Mouse (Mus musculus) layer of hippocampus, adult 11-12 months (tissue): ENCODE results near the gene Napsa.
A peak's percentile ranks its signal among the peaks of the same experiment; 100 is the strongest.

Experiments
- DNase-seq: peaks from one replicate; pipeline ENCODE4 v3.0.0; 2022; ENCODE audit warnings: low spot score

The Napsa gene

DNA sequence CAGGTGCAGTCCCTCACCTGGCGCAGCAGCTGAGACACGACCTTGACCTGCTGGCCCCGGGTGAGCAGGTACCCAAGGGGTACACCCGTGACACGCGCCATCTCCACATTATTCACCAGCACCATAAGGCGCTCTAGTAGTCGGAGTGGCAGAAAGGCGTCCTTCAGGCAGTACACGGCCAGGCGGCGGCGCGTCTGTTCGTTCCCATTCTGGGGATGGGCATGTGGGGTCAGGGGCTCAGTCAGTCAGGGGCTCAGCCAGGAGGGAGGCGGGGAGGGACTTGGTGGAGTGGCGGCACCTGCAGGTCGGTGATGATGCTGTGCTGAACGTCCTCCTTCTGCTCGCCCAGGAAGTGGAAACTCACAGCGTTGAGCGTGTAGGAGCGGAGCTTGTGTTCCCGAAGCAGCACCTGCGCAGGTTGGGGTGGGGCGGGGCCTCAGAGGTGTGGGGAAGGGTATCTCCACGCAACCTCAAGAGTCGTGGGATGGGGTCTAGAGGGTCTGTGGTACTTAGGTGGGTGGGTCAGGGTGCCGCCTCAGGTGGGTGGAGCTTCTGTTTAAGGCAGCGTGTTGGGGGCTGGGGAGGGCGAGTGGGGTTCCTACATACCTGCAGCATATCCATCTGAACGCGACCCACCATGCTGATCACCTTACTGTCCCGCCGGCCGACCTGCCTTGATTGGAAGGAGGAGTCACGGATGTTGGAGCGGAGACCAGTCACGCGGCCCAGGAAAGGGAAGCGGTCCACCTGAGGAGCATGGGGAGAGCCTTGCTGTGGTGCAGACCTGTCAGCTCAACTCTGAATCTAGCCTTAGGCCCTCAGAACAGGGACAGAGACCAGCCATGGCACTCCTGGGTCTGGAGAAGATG is 33.2 kb upstream of the Napsa start:
- no peak for DNase-seq

DNA sequence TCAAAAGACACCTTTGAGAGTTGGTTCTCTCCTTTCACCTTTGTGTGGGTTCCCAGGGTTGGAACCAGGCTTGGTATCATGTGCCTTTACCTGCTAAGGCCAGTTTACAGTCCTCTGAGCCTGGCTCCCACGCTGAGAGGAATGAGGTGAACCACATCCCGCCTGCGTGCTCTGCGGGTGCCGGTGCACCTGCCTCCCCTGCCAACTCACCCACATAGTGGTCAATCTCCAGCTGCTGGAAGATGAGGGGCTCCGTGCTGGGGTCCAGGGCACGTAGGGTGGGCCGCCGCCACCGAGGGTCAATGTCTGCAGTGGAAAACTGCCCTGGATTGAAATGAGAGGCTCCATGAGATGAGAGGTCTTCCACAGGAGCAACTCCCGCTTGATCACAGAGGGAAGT is 29.6 kb upstream of the Napsa start:
- no peak for DNase-seq

GRCm38 (mm10) chr7:44543071-44543470 is 29.1 kb upstream of the Napsa start:
- no peak for DNase-seq

DNA sequence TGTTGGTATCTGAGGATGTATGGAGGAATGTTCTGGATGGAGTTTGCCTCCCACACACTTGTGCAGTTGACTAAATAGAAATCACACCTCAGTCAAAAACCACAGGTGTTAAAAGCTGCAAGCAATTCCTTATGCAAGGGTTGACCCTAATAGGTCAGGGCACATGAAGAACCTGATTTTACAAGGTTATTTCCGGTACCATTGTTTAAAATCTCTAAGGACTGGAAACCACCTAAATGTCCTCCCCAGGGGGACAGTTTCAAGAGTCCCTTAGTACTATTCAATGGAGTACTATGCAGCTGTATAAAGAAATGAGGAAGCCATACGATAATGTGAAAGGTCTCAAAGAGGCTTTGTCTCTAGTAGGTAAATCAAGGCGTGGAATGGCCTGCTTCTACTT is 25.9 kb upstream of the Napsa start:
- DNase-seq, result no peak

- no peak for DNase-seq
Observed at GRCm38 (mm10) chr7:44547041-44547440, 25.1 kb upstream of the Napsa start.

DNA sequence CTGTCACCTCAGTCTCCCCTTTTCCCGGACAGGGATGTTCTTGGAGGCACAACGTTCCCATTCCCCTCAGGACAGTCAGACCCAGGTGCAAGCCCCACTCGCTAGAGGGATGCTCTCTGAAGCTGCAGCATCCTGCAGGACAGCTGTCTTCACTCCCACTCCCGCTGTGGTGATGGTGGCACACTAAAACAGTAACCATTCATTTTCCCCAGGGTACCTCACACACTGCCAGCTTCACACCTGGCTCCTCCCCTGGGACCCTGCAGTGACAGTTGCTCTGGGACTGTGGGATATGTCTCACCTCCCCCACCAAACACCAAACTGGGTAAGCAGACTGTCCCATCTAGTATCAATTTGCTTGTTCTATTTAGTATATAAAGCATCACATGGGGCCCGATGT is 24.5 kb upstream of the Napsa start:
- DNase-seq, result no peak

- peak; percentile 100 for DNase-seq
Observed at GRCm38 (mm10) chr7:44548497-44549087, 23.6 kb upstream of the Napsa start, which contains the start of gene Pold1. Gene Pold1 (minus strand): TSS chr7:44548849.

DNA sequence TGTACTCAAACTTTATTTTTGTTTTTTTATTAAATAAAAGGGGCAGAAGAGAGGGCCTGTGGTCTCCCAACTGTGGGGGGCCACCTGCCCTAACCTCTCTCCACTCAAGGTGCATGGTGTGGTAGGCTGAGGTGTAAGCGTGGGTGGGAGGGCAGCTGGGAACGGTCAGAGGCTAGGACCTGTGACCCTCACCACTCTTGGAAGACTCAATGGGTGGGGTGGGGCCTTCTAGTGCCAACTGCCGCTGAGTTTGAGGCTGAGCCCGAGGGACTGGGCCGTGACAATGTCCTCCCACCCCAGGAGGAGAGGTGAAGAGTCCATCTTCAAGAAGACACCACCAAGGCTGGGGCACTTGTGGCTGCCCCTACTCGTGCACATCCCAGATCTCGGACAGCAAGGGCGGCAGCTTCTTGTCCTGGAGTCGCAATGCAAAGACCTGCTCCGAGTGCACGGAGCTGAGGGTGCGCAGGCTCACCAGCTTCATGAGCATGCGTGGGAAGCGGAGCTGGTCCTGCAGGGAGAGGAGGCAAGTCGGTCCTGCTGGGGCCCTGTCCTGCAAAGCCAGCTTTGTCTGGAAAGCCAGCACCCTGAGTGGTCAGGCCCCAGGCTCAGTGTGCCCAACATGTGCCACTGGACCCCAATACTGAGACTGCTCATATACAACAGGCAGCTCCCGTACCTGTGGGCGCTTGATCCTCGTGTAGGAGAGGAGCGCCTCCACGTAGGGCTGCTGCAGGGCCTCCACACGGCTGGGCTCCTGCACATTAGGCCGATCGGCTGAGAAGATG is 22.4 kb upstream of the Napsa start:
- DNase-seq, result no peak

GRCm38 (mm10) chr7:44550409-44550678 is 21.8 kb upstream of the Napsa start:
- no peak for DNase-seq

- DNase-seq, result no peak
Observed at GRCm38 (mm10) chr7:44551301-44551700, 20.9 kb upstream of the Napsa start.

- DNase-seq, result no peak
Observed at GRCm38 (mm10) chr7:44551731-44552130, 20.4 kb upstream of the Napsa start.

DNA sequence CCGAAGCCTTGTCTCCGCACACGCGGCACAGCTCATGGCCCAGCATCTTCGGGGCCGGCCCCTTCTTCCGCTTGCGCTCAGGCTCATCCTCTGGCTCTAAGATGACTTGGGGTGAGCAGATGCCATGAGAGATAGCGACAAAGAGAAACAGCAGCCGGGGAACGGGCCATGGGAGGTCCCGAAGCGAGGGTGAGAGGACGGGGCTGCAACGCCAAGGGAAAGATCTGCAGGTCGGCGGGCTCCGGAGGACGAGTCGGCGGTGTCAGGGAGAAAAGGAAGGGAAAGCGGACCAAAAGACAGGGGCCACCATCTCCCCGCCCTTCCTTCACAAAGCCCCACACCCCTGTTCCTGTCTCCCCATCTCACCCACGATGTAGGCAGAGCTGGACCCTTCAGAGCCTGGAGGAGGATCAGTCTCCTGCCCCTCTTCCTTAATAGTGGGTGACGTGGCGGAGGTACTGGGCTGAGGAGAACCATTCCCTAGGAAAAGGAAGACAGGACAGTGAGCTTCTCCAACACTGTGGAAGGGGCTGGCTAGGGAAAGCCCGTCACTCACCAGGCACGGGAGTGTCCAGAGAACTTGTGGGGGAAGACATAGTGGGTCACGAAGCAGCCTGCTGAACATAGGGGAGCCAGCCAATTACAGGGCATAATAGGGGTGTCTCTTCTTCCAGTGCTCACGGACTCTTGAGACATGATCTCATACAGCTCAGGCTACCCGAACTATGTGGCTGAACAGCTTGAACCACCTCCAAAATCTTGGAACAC is 19.9 kb upstream of the Napsa start:
- DNase-seq, result no peak

DNA sequence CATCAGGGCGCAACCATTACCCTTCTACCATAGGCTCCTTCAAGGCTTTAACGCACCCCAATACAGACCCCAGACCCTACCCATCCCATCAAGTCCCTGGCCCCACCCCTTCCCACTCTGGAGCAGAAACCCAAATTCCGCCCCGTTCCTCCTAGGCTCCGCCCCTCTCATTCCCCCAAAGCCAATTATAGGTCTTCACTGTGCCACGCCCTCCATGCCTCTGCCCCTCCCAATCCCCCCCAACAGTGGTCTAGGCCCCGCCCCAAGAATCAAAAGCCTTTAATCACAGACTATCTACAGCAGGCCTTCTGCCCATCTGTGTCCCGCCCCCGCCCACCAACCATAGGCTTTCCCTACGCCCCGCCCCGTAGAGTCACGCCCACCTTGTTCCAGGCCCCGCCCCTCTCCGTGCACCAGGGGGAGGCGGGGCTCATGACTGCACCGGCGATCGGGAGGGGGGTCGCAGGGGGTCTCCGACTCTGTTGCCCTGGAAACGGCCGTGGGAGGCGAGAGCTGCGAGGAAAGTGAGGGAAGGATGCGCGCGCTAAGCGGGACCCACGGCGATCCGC is 18.9 kb upstream of the Napsa start:
- peak; percentile 66 for DNase-seq

- DNase-seq, result peak; percentile 95
Observed at GRCm38 (mm10) chr7:44553826-44554225, 18.4 kb upstream of the Napsa start, which contains the start of gene Nr1h2. Gene Nr1h2 (minus strand): TSS chr7:44553951.

- no peak for DNase-seq
Observed at GRCm38 (mm10) chr7:44557629-44558028, 14.6 kb upstream of the Napsa start.

DNA sequence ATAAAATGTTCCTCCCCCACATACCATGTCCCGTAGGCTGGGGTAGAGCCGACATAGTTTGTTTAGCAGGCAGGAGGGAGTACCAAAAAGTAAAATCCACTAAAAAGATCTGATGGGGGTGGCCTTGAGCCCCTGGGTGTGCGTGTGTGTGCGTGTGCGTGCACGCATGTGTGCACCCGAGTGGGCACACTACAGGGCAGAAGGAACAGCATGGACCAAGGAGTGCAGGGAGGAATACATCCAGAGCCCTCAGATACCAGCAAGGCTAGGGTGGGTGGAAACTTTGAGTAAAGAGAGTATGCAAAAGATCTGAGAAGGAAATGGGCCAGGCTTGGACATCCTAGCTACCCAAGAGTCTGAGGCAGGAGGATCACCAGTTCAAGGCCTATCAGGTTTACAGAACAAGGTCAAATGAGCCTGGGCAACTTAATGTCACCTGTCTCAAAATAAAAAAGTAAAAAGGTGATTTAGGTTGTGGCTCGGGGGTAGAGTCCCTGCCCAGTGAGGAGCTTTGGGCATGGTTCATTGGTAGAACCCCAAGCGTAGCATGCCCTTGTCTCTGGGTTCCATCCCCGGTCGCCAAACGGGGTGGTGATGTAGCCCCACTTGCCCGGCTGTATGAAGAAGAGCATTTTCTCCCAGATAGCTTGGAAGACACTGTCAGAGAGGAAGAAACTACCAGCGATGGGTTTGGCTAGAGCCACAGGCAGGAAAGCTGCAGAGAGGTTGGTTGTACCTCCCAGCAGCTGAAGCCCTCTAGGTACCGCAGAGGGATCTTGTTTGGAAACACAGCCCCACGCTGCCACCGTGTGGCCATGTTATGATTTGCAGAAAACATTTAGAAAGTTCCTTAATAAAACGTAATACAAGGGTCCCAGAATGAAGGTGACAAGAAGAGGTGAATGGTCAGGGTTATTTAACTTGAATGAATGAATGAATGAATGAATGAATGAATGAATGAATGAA is 11.5 kb upstream of the Napsa start:
- peak; percentile 84 for DNase-seq

- no peak for DNase-seq
Observed at GRCm38 (mm10) chr7:44563284-44563683, 8.9 kb upstream of the Napsa start.

GRCm38 (mm10) chr7:44564486-44564885 is 7.7 kb upstream of the Napsa start:
- no peak for DNase-seq

DNA sequence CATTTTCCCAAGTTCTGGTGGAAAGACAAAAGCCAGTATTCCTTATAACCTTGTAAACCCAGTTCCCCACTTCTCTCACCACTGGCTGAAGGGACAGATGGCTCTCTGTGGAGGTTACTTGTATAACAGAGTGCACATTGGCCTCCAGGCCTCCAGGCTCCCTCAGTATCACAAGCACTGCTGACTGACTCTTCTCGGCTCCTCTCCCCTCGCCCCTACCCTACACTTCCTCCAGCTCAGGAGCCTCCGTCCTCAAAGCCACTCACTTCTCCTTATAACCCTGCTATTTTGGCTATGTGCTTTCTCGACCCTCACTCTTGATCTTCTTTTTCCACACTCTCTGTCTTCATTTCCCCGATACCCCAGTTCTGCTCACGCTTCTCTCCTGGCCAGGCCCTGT is 6.8 kb upstream of the Napsa start:
- DNase-seq, result no peak

GRCm38 (mm10) chr7:44568803-44569202 is 3.4 kb upstream of the Napsa start:
- no peak for DNase-seq

- no peak for DNase-seq
Observed at GRCm38 (mm10) chr7:44570989-44571388, 1.2 kb upstream of the Napsa start.
